Mouse (Mus musculus) ES-E14 (cell line): Measurements from ENCODE around the gene Olfr1342. TPM values are rescaled to one million over a fixed set of nuclear protein-coding genes. Genes with fewer than 3 reads are reported as not detected.
A peak's percentile ranks its signal among the peaks of the same experiment; 100 is the strongest.

Experiments
- DNase-seq: peaks from one replicate; pipeline ENCODE4 v3.0.0-alpha.2; 2013; ENCODE audit warnings: low read depth, low spot score
- H3K27ac ChIP-seq: 2 replicates; pipeline ENCODE4 v1.5.1; 2012; ENCODE audit warnings: low read depth, mild to moderate bottlenecking, low read length, moderate library complexity, mixed read lengths; ENCODE audit not compliant: poor library complexity, insufficient read depth, severe bottlenecking
- H3K36me3 ChIP-seq: 2 replicates; pipeline ENCODE4 v1.6.1; 2012; ENCODE audit warnings: mild to moderate bottlenecking, low read length, moderate library complexity, mixed read lengths; ENCODE audit not compliant: control insufficient read depth, poor library complexity, insufficient read depth, severe bottlenecking
- H3K4me1 ChIP-seq, 2 experiments: fragments of 150-350 bp in 1 of 2; sonication (generic) in 1 of 2; 2 replicates each; pipeline ENCODE4 v1.6.1; 2012; ENCODE audit warnings: low read length in 2 of 2, mild to moderate bottlenecking in 1 of 2, mixed read lengths in 1 of 2; ENCODE audit not compliant: control insufficient read depth in 2 of 2, insufficient read depth in 2 of 2, poor library complexity in 1 of 2
- H3K4me3 ChIP-seq, 2 experiments: fragments of 150-350 bp in 1 of 2; sonication (generic) in 1 of 2; 2 replicates each; pipeline ENCODE4 v1.5.1; 2012; ENCODE audit warnings: low read length in 2 of 2, low read depth in 1 of 2, mild to moderate bottlenecking in 1 of 2, mixed read lengths in 1 of 2; ENCODE audit not compliant: insufficient read depth in 1 of 2, poor library complexity in 1 of 2, severe bottlenecking in 1 of 2
- H3K9ac ChIP-seq: 2 replicates; pipeline ENCODE4 v1.6.1; 2012; ENCODE audit warnings: low read depth, mild to moderate bottlenecking, low read length, mixed read lengths; ENCODE audit not compliant: poor library complexity, insufficient read depth, severe bottlenecking
- H3K9me3 ChIP-seq: fragments of 150-350 bp; sonication (generic); 2 replicates; pipeline ENCODE4 v1.6.1; 2012; ENCODE audit warnings: low read depth, mild to moderate bottlenecking, low read length; ENCODE audit not compliant: control insufficient read depth, insufficient read depth
- CHD2 ChIP-seq: IDR thresholded peaks from 2 replicates; pipeline ENCODE4 v1.6.1; 2014; ENCODE audit warnings: mild to moderate bottlenecking, low read depth, low read length, inconsistent platforms
- HCFC1 ChIP-seq: IDR thresholded peaks from 2 replicates; pipeline ENCODE4 v1.6.1; 2012; ENCODE audit warnings: low read length, inconsistent platforms, borderline replicate concordance; ENCODE audit not compliant: insufficient read depth
- MAFK ChIP-seq: IDR thresholded peaks from 2 replicates; pipeline ENCODE4 v1.6.1; 2014; ENCODE audit warnings: mild to moderate bottlenecking, low read depth, low read length, inconsistent platforms; ENCODE audit not compliant: insufficient read depth
- ZC3H11A ChIP-seq: IDR thresholded peaks from 2 replicates; pipeline ENCODE4 v1.6.1; 2012; ENCODE audit warnings: low read depth, mild to moderate bottlenecking, inconsistent platforms, low read length, borderline replicate concordance
- ZNF384 ChIP-seq: IDR thresholded peaks from 2 replicates; pipeline ENCODE4 v1.6.1; 2012; ENCODE audit warnings: low read depth, low read length, inconsistent platforms
- in situ Hi-C, 2 experiments: fragments of 600-800 bp; cut with MboI; formaldehyde crosslinking; loops; one replicate each; pipeline ENCODE4 v1.15.1; 2025; ENCODE audit warnings: low sequenced_read_pairs in 2 of 2, inconsistent platforms in 1 of 2; ENCODE audit not compliant: unreplicated experiment in 2 of 2
- total RNA-seq: library from RNA; depleted of rRNA; stranded (reverse); fragments of 300-350 nt; gene quantifications from 2 replicates; pipeline ENCODE4 v1.2.3, GENCODE M21; 2012

Gene Olfr1342
- total RNA-seq, 1 experiment = not detected

DNA sequence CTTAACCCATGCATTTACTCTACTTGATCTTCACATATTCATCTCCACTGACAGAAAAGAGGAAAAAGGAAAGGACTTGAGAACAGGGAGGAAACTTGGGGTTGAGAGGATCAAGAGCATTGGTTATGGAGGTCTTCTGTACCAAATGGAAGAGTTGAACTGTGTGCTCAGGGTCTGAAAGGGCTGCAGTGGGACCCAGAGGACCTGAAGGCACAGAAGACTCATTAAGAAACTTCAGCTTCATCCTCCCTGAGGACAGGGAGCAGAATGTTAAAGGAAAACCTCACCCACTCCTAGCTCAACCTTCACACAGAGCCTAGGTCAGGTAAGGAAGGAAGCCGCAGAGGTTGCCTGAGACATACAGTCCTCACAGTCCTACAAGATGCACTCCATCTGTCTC, 39.3 kb upstream of the Olfr1342 start, which contains the start of gene Olfr1339:
Gene Olfr1339, plus strand, starts transcription at position 301 of the 400 bp plus-strand sequence.
- Histone ChIP-seq H3K9ac (no peak within 1 kb of the TSS), H3K4me3 (no peak within 1 kb of the TSS), H3K4me1 (no peaks in the 10 kb centered on the region), H3K27ac (no peak within 1 kb of the TSS), H3K9me3 (no peaks in the 10 kb centered on the region), H3K36me3 (no peaks in the 10 kb centered on the region)
- no peak for DNase-seq
- in situ Hi-C loops = no loop called here
- no peak for TF ChIP-seq ZNF384
- no peak for TF ChIP-seq ZC3H11A
- no peak for TF ChIP-seq MAFK
- no peak for TF ChIP-seq HCFC1
- TF ChIP-seq CHD2 = no peak

DNA sequence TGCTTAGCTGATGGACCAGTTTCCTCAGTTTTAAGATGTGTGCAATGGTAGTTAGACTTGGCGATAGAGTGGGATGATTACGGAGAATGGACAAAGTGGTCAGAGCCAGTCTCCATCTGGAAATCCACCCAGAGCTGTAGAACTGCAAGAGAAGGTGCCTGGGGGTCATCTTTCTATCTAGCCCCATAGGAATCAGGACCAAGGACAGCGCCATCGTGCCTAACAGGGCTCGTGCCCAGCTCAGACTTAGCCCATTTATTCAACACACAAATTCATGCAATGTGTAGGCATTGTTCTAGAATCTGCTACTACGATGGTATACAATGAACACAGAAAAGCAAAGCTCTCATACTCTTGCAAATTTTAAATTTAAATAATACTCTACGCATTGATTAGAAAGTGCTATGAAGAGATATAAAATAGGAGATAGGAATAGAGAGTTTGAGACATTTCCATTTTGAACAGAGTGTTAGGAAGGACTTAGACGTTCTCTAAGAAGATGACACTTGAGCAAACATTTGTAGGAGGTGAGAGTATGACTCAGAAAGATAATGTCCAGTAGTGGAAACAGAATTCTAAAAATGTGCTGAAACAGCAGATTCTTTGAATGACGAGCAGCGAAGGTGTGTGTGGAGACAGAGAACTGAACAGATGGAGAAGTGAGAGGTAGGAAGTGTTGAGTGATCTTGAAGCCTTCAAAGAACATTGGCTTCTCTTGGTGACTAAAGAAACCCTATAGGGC, 29.4 kb upstream of the Olfr1342 start:
- Histone ChIP-seq H3K4me1 (0 out of 4 replicates have a peak, but pooled peaks cover 0 to 4% of the 10 kb centered on the region in 2 experiments), H3K9me3 (no peaks in the 10 kb centered on the region), H3K4me3 (no peak overlapping the region), H3K27ac (no peak overlapping the region), H3K36me3 (no peaks in the 10 kb centered on the region), H3K9ac (no peak overlapping the region)
- DNase-seq = peak; percentile 47
- peak; percentile 88 for TF ChIP-seq MAFK
- no peak for TF ChIP-seq CHD2
- in situ Hi-C loops = no loop called here

DNA sequence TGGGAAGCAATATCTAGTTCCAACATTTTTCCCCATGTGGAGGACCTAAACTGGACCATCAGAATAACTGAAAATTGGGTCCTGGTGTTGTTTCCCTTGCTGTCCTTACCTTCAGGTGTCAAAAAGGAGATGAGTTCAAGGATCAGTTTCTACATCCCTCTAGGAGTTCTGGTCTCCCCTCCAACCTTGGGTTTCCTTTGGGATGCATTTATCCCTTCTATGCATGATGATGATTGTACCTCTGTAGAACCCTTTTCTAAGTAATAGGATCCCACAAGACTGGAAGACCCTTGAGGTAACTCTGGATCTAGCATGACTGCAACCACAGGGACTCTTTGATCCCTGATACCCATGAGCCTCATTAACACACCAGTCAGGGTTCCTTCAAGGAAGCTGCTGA, 27.3 kb upstream of the Olfr1342 start, which contains the start of gene Olfr1340:
Gene Olfr1340, plus strand, starts transcription at position 301 of the 400 bp plus-strand sequence.
- H3K36me3 ChIP-seq = no peaks in the 10 kb centered on the region
- H3K27ac ChIP-seq = no peak within 1 kb of the TSS
- H3K4me1 ChIP-seq = 0 out of 4 replicates have a peak, but pooled peaks cover 0 to 4% of the 10 kb centered on the region in 2 experiments
- DNase-seq = no peak
- H3K9ac ChIP-seq = no peak within 1 kb of the TSS
- TF ChIP-seq HCFC1 (no peak), ZNF384 (no peak), CHD2 (no peak), MAFK (no peak), ZC3H11A (no peak)
- in situ Hi-C loops = no loop called here
- no peaks in the 10 kb centered on the region for H3K9me3 ChIP-seq
- no peak within 1 kb of the TSS for H3K4me3 ChIP-seq

DNA sequence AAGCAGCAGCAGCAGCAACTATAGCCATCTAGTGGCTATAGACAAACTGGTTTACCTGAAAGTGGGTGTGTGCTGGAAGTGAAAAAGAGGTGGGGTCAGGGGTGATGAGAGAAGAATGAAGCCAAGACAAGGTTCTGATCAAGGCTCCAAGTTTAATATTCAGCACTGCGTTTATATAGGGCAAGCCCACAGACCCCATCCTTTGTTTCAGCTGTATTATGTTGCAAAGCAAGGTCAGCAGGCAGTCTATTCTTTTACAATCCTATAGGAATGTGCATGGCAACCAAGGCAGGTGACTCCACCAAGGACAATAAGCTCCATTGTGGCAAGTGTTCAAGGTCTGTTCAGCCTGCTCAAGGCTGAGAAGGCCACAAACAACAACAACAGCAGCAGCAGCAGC, 19.1 kb upstream of the Olfr1342 start:
- Histone ChIP-seq H3K4me1 (peaks cover 2 to 4% of the 10 kb centered on the region in 2 experiments; a peak in 1 of 4 replicates), H3K27ac (peak overlapping the region; percentile 76; the same call in 1 of the 2 replicates), H3K9ac (no peak overlapping the region), H3K36me3 (no peaks in the 10 kb centered on the region), H3K4me3 (no peak overlapping the region), H3K9me3 (no peaks in the 10 kb centered on the region)
- peak; percentile 39 for DNase-seq
- TF ChIP-seq ZC3H11A (no peak), ZNF384 (no peak)
- in situ Hi-C loops = no loop called here

DNA sequence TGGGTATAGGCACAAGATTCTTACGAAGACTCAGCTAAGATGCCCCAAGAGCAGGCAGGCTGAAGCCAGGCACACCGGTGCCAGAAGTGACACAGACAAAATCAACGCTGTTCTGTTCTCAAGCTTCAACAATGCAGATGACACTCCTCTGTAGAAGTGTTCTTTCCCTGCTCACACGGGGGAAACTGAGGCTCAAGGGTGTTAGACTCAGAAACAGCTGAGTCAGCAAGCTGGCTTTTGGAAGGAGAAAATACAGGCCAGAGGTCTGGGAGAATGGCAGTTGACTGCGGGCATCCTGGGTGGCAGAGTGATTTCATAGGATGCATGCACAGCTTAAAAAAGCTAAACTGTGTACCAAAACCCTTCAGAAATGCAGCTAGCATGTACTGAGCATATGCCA, 15.5 kb upstream of the Olfr1342 start:
- no peak for TF ChIP-seq CHD2
- TF ChIP-seq MAFK = peak; percentile 84
- no peak for TF ChIP-seq ZNF384
- Histone ChIP-seq H3K4me3 (no peak overlapping the region), H3K4me1 (peaks cover 2 to 4% of the 10 kb centered on the region in 2 experiments; a peak in 1 of 4 replicates), H3K36me3 (no peaks in the 10 kb centered on the region), H3K9ac (no peak overlapping the region), H3K9me3 (no peaks in the 10 kb centered on the region), H3K27ac (no peak overlapping the region)
- no peak for DNase-seq
- in situ Hi-C loops = no loop called here
